Comparison of ENCODE assay signal across 17 mouse cellular contexts in the genomic region with DNA sequence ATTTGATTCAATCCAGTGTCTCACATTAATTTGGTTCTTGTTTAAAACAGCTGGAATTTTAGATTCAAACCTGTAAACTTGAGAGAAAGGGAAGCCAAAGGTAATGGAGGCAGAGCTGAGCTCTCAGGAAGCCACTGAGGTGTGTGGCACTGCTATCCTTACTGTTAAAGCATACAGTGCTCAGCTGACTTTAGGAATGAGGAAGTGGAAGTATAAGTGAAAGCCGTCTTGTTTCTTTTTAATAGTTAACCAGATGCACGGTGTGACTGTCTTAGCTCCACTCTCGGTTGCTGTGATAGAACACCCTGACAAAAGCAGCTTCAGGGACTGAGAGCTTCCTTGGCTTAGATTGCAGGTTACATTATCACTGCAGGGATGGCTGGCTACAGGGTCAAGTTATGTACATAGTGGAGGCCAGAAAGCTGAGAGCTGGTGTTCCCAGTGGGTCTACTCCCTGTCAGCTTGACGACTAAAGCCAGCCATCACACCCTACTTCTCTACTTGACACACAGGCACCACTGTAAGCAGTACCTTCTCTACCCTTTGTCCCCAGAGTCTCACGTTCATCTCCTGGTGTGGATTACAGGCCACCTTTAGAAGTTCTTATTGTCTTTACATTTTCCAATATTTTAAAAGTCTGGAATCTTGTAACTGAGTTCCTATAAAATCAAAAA. TPM values are rescaled to one million over a fixed set of nuclear protein-coding genes. Genes with fewer than 3 reads are reported as not detected.
DNase-seq lines count a peak whose midpoint lies in the region; ATAC-seq and TF ChIP-seq lines count a peak whose summit lies in the region.
"Had no signal": no experiment of that assay in that cellular context is flagged by ENCODE, and none has a peak within 500 bp of the region (broad histone marks: within the 10 kb centered on the region; RNA-seq: fewer than 3 reads in every experiment).

No protein-coding gene starts in this region.

- H3K9me3 ChIP-seq in hindbrain, embryonic 14.5 days (ENCODE audit: control insufficient read depth, low read length), result no peaks in the 10 kb centered on the region
- H3K9me3 ChIP-seq in hindbrain, embryonic 10.5 days, result no peaks in the 10 kb centered on the region
- H3K9me3 ChIP-seq in midbrain, embryonic 14.5 days (ENCODE audit: control insufficient read depth, low read length), result no peaks in the 10 kb centered on the region
- H3K9me3 ChIP-seq in midbrain, embryonic 11.5 days (ENCODE audit: control insufficient read depth, low read length), result no peaks in the 10 kb centered on the region
- H3K9me3 ChIP-seq in embryonic facial prominence, embryonic 14.5 days (ENCODE audit: control insufficient read depth, low read length), result no peaks in the 10 kb centered on the region
- H3K9me3 ChIP-seq: limb, embryonic 10.5 days had no signal

- no peaks in the 10 kb centered on the region for H3K27me3 ChIP-seq in hindbrain, embryonic 14.5 days (ENCODE audit: control insufficient read depth, insufficient read depth, low read length)
- H3K27me3 ChIP-seq in hindbrain, embryonic 10.5 days (ENCODE audit: insufficient read depth, poor library complexity, severe bottlenecking), result no peaks in the 10 kb centered on the region
- no peaks in the 10 kb centered on the region for H3K27me3 ChIP-seq in midbrain, embryonic 14.5 days (ENCODE audit: control insufficient read depth, insufficient read depth, low read length)
- H3K27me3 ChIP-seq in midbrain, embryonic 11.5 days (ENCODE audit: control insufficient read depth, insufficient read depth, low read length), result no peaks in the 10 kb centered on the region
- H3K27me3 ChIP-seq in embryonic facial prominence, embryonic 14.5 days (replicated peaks; ENCODE audit: control insufficient read depth, insufficient read depth, low read length), result no peaks in the 10 kb centered on the region
- H3K27me3 ChIP-seq in small intestine, adult 2 months (ENCODE audit: control insufficient read depth, insufficient read depth, low read length), result no peaks in the 10 kb centered on the region

- no peak for TF ChIP-seq POLR2A in small intestine, adult 2 months (IDR thresholded peaks at IDR 0.05; ENCODE audit: low read depth, low read length)

- H3K4me1 ChIP-seq in hindbrain, embryonic 14.5 days (replicated peaks; ENCODE audit: control insufficient read depth, insufficient read depth, low read length), result 0 out of 2 replicates have a peak, but pooled peaks cover 8% of the 10 kb centered on the region
- H3K4me1 ChIP-seq in hindbrain, embryonic 10.5 days (replicated peaks), result no peaks in the 10 kb centered on the region
- H3K4me1 ChIP-seq in midbrain, embryonic 14.5 days (ENCODE audit: control insufficient read depth, insufficient read depth, low read length), result 0 out of 2 replicates have a peak, but pooled peaks cover 2% of the 10 kb centered on the region
- H3K4me1 ChIP-seq in midbrain, embryonic 11.5 days (ENCODE audit: control insufficient read depth, insufficient read depth, low read length), result no peaks in the 10 kb centered on the region
- H3K4me1 ChIP-seq in embryonic facial prominence, embryonic 14.5 days (ENCODE audit: control insufficient read depth, insufficient read depth, low read length), result no peaks in the 10 kb centered on the region
- H3K4me1 ChIP-seq in small intestine, adult 2 months (ENCODE audit: control insufficient read depth, insufficient read depth, insufficient read length, low read length), result peaks cover 7% of the 10 kb centered on the region; the same call in 1 of the 2 replicates
- H3K4me1 ChIP-seq: limb, embryonic 10.5 days had no signal

- 66% methylated on average over 5 of the region's 5 CpGs for WGBS in hindbrain, embryonic 14.5 days
- 81% methylated on average over 5 of the region's 5 CpGs for WGBS in hindbrain, embryonic 10.5 days
- 78% methylated on average over 5 of the region's 5 CpGs for WGBS in midbrain, embryonic 14.5 days
- 87% methylated on average over 5 of the region's 5 CpGs for WGBS in midbrain, embryonic 11.5 days
- WGBS in embryonic facial prominence, embryonic 14.5 days, result 63% methylated on average over 5 of the region's 5 CpGs
- 24% methylated on average over 5 of the region's 5 CpGs for WGBS in small intestine, adult 2 months

- no peak for DNase-seq in hindbrain, embryonic 14.5 days (ENCODE audit: low spot score)
- DNase-seq in hindbrain, embryonic 10.5 days (ENCODE audit: low spot score), result no peak
- no peak for DNase-seq in midbrain, embryonic 14.5 days
- DNase-seq in midbrain, embryonic 11.5 days (ENCODE audit: low spot score, missing footprints), result no peak
- no peak for DNase-seq in embryonic facial prominence, embryonic 14.5 days (ENCODE audit: low spot score)
- DNase-seq in adrenal gland, postnatal 10 days, result no peak
- DNase-seq: adrenal gland, postnatal 36 days; cerebellum, adult 11 months; gastrocnemius, postnatal 14 days had no signal

- no peak overlapping the region for H3K4me3 ChIP-seq in hindbrain, embryonic 14.5 days (replicated peaks; ENCODE audit: low read length)
- H3K4me3 ChIP-seq in hindbrain, embryonic 10.5 days, result no peak overlapping the region
- no peak overlapping the region for H3K4me3 ChIP-seq in midbrain, embryonic 14.5 days (replicated peaks; ENCODE audit: low read depth, low read length)
- H3K4me3 ChIP-seq in midbrain, embryonic 11.5 days (ENCODE audit: low read depth, low read length), result no peak overlapping the region
- H3K4me3 ChIP-seq in embryonic facial prominence, embryonic 14.5 days (ENCODE audit: low read depth, low read length), result no peak overlapping the region
- H3K4me3 ChIP-seq in small intestine, adult 2 months (ENCODE audit: low read depth, low read length), result no peak overlapping the region
- H3K4me3 ChIP-seq: limb, embryonic 10.5 days had no signal

- no peak overlapping the region for H3K9ac ChIP-seq in hindbrain, embryonic 14.5 days
- H3K9ac ChIP-seq in midbrain, embryonic 14.5 days (replicated peaks; ENCODE audit: low read length), result no peak overlapping the region
- no peak overlapping the region for H3K9ac ChIP-seq in midbrain, embryonic 11.5 days (ENCODE audit: low read length)
- no peak overlapping the region for H3K9ac ChIP-seq in embryonic facial prominence, embryonic 14.5 days (ENCODE audit: low read depth, low read length)
- H3K9ac ChIP-seq: liver, embryonic 14.5 days had no signal

- H3K27ac ChIP-seq in hindbrain, embryonic 14.5 days, result peak overlapping the region; percentile 61
- no peak overlapping the region for H3K27ac ChIP-seq in hindbrain, embryonic 10.5 days
- 0 out of 2 replicates have a peak overlapping the region, but pooled peaks have one; percentile 13 for H3K27ac ChIP-seq in midbrain, embryonic 14.5 days (replicated peaks; ENCODE audit: low read depth, low read length)
- no peak overlapping the region for H3K27ac ChIP-seq in midbrain, embryonic 11.5 days (ENCODE audit: low read depth, low read length)
- no peak overlapping the region for H3K27ac ChIP-seq in embryonic facial prominence, embryonic 14.5 days (replicated peaks; ENCODE audit: low read depth, low read length)
- peak overlapping the region; percentile 73 for H3K27ac ChIP-seq in small intestine, adult 2 months (ENCODE audit: insufficient read depth, low read depth, low read length)
- H3K27ac ChIP-seq: limb, embryonic 10.5 days; liver, embryonic 14.5 days; macrophage had no signal

- no peak for ATAC-seq in hindbrain, embryonic 14.5 days (ENCODE audit: low FRiP score)
- no peak for ATAC-seq in midbrain, embryonic 14.5 days (ENCODE audit: low FRiP score, low TSS enrichment)
- ATAC-seq in midbrain, embryonic 11.5 days (ENCODE audit: low FRiP score), result no peak
- peak; percentile 55 for ATAC-seq in embryonic facial prominence, embryonic 14.5 days (ENCODE audit: low read depth)

- TF ChIP-seq CTCF in small intestine, adult 2 months (IDR thresholded peaks at IDR 0.05; ENCODE audit: extremely low read depth, insufficient read length, insufficient replicate concordance, low read depth, low read length), result no peak

- H3K4me2 ChIP-seq in hindbrain, embryonic 14.5 days (replicated peaks), result no peak overlapping the region
- H3K4me2 ChIP-seq in midbrain, embryonic 14.5 days (ENCODE audit: low read length), result no peak overlapping the region
- H3K4me2 ChIP-seq in midbrain, embryonic 11.5 days, result no peak overlapping the region
- no peak overlapping the region for H3K4me2 ChIP-seq in embryonic facial prominence, embryonic 14.5 days (ENCODE audit: low read depth, low read length)

- H3K36me3 ChIP-seq in hindbrain, embryonic 14.5 days (replicated peaks; ENCODE audit: control insufficient read depth, insufficient read depth), result peaks cover 32% of the 10 kb centered on the region; the same call in 1 of the 2 replicates
- H3K36me3 ChIP-seq in hindbrain, embryonic 10.5 days, result peaks cover 61% of the 10 kb centered on the region
- peaks cover 22% of the 10 kb centered on the region for H3K36me3 ChIP-seq in midbrain, embryonic 14.5 days (ENCODE audit: control insufficient read depth, insufficient read depth, low read length)
- peaks cover 2% of the 10 kb centered on the region; the same call in 1 of the 2 replicates for H3K36me3 ChIP-seq in midbrain, embryonic 11.5 days (ENCODE audit: control insufficient read depth, insufficient read depth, low read length)
- H3K36me3 ChIP-seq in embryonic facial prominence, embryonic 14.5 days (ENCODE audit: control insufficient read depth, insufficient read depth, low read length), result peaks cover 58% of the 10 kb centered on the region
- H3K36me3 ChIP-seq in small intestine, adult 2 months (ENCODE audit: control insufficient read depth, insufficient read depth, low read length), result peaks cover 35% of the 10 kb centered on the region

RNA-seq across cellular contexts. Expression of a gene that starts 37.2 kb away (rescaled TPM):
- polyA plus RNA-seq in hindbrain, embryonic 14.5 days (2014; fragmentation: Nextera tagmentation; extraction: Ambion mirVana), result 9.2 and 10.6 TPM in 2 replicates
- polyA plus RNA-seq in hindbrain, embryonic 10.5 days (2016; fragmentation: Nextera tagmentation; extraction: Ambion mirVana), result 2.2 and 4.0 TPM in 2 replicates
- polyA plus RNA-seq in midbrain, embryonic 14.5 days (2014; fragmentation: Nextera tagmentation; extraction: Ambion mirVana), result 5.3 and 5.4 TPM in 2 replicates
- 2.0 and 2.4 TPM in 2 replicates for polyA plus RNA-seq in midbrain, embryonic 11.5 days (2014; fragmentation: Nextera tagmentation; extraction: Ambion mirVana)
- polyA plus RNA-seq in embryonic facial prominence, embryonic 14.5 days (2014; fragmentation: Nextera tagmentation; extraction: Ambion mirVana), result not detected in 2 replicates
- polyA plus RNA-seq in small intestine, adult 2 months (2012; rRNA removed), result not detected in 2 replicates
- not detected for total RNA-seq in adrenal gland, postnatal 10 days (2021)
- total RNA-seq: adrenal gland, postnatal 36 days; gastrocnemius, postnatal 14 days; layer of hippocampus, postnatal 14 days had no signal
- polyA plus RNA-seq: heart, embryonic 16.5 days; intestine, embryonic 14.5 days; limb, embryonic 10.5 days; liver, embryonic 14.5 days; macrophage; testis, adult 2 months had no signal

RNA-seq across cellular contexts. Expression of a gene that starts 49.5 kb away (rescaled TPM):
- 285 and 314 TPM in 2 replicates for polyA plus RNA-seq in hindbrain, embryonic 14.5 days (2014; fragmentation: Nextera tagmentation; extraction: Ambion mirVana)
- 228 and 251 TPM in 2 replicates for polyA plus RNA-seq in hindbrain, embryonic 10.5 days (2016; fragmentation: Nextera tagmentation; extraction: Ambion mirVana)
- 240 and 274 TPM in 2 replicates for polyA plus RNA-seq in midbrain, embryonic 14.5 days (2014; fragmentation: Nextera tagmentation; extraction: Ambion mirVana)
- polyA plus RNA-seq in midbrain, embryonic 11.5 days (2014; fragmentation: Nextera tagmentation; extraction: Ambion mirVana), result 234 and 249 TPM in 2 replicates
- polyA plus RNA-seq in embryonic facial prominence, embryonic 14.5 days (2014; fragmentation: Nextera tagmentation; extraction: Ambion mirVana), result 228 and 258 TPM in 2 replicates
- 0.30 and 0.91 TPM in 2 replicates for polyA plus RNA-seq in small intestine, adult 2 months (2012; rRNA removed)
- total RNA-seq in adrenal gland, postnatal 10 days (2021), result 100 to 1,000 TPM; 234 to 235 TPM

Comparison
In these comparisons a context has a peak if more than half of its experiments do, and no peak if none do; other contexts are left out.
1. H3K27ac ChIP-seq: peak in hindbrain, embryonic 14.5 days (single experiment), midbrain, embryonic 14.5 days (single experiment) and small intestine, adult 2 months (single experiment); none in hindbrain, embryonic 10.5 days (single experiment), midbrain, embryonic 11.5 days (single experiment) and embryonic facial prominence, embryonic 14.5 days (single experiment).
2. RNA of a gene that starts 49.5 kb away (polyA plus RNA-seq): 285 to 314 TPM in hindbrain, embryonic 14.5 days, 228 to 258 TPM in embryonic facial prominence, embryonic 14.5 days, 234 to 249 TPM in midbrain, embryonic 11.5 days, 240 to 274 TPM in midbrain, embryonic 14.5 days and 228 to 251 TPM in hindbrain, embryonic 10.5 days; 0.30 to 0.91 TPM in small intestine, adult 2 months; every median in the first group is over 100 times any median in the second.